Mouse (Mus musculus) E14TG2a.4 (cell line): ENCODE results near the gene Zc3h7b.

Experiments used
- CTCF ChIP-seq: conservative IDR thresholded peaks from 2 replicates; pipeline ENCODE4 v1.5.1; 2014; ENCODE audit warnings: low read length
- POU5F1 ChIP-seq: IDR thresholded peaks from 2 replicates; pipeline ENCODE4 v1.6.1; 2014; ENCODE audit warnings: low read length, borderline replicate concordance

DNA sequence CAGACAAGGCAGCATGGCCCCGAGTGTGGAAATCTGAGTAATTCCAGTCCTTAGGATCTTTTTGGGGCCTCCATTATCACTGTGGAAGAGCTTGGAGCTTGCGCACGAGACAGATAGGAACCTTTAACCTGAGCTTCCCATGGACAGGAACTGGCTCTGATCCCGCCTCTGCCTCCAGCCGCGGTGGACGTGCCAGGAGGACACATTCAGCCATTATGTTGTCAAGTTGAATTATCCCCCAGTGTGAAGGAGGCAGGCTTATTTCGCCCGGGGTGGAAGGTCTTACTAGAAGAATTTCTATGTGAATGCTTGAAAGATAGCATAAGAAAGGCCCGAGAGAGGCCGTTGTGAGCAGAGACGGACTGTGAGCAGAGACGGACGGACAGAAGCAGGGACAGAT is 4.9 kb downstream of the Zc3h7b start:
- no peak for TF ChIP-seq CTCF
- TF ChIP-seq POU5F1: no peak
